Mouse (Mus musculus) neural tube, embryonic 15.5 days (tissue): ENCODE data around the gene Gm49486. TPM values are rescaled to one million over a fixed set of nuclear protein-coding genes. Genes with fewer than 3 reads are reported as not detected.

Experiments used
- ATAC-seq: fragments of 200-750 bp; cut with Nextera tagmentation; 2 replicates; pipeline ENCODE4 v1.8.0; 2017; ENCODE audit warnings: mild to moderate bottlenecking, moderate TSS enrichment, moderate library complexity; ENCODE audit not compliant: low FRiP score
- H3K27ac ChIP-seq: fragments of 300-500 bp; sonication (generic); replicated peaks from 2 replicates; pipeline ENCODE4 v1.5.1; 2015; ENCODE audit warnings: mild to moderate bottlenecking, inconsistent platforms
- H3K27me3 ChIP-seq: fragments of 300-500 bp; sonication (generic); replicated peaks from 2 replicates; pipeline ENCODE4 v1.6.1; 2015; ENCODE audit warnings: inconsistent platforms
- H3K36me3 ChIP-seq: fragments of 300-500 bp; sonication (generic); 2 replicates; pipeline ENCODE4 v1.6.1; 2015; ENCODE audit warnings: inconsistent platforms
- H3K4me1 ChIP-seq: fragments of 300-500 bp; sonication (generic); 2 replicates; pipeline ENCODE4 v1.6.1; 2015; ENCODE audit warnings: inconsistent platforms
- H3K4me2 ChIP-seq: fragments of 300-500 bp; sonication (generic); 2 replicates; pipeline ENCODE4 v1.6.1; 2015; ENCODE audit warnings: inconsistent platforms, mild to moderate bottlenecking, moderate library complexity
- H3K4me3 ChIP-seq: fragments of 300-500 bp; sonication (generic); replicated peaks from 2 replicates; pipeline ENCODE4 v1.5.1; 2015; ENCODE audit warnings: mild to moderate bottlenecking, inconsistent platforms
- H3K9ac ChIP-seq: fragments of 300-500 bp; sonication (generic); replicated peaks from 2 replicates; pipeline ENCODE4 v1.6.1; 2015; ENCODE audit warnings: mild to moderate bottlenecking, inconsistent platforms
- H3K9me3 ChIP-seq: fragments of 300-500 bp; sonication (generic); replicated peaks from 2 replicates; pipeline ENCODE4 v1.6.1; 2016; ENCODE audit warnings: inconsistent platforms
- WGBS: fragments of 180-500 bp; shearing (Covaris S2); methylation state at CpG from one replicate; pipeline ENCODE4 v1.1.7; 2015; ENCODE audit warnings: mixed read lengths; 5-methylcytosine and 5-hydroxymethylcytosine counted together
- polyA plus RNA-seq: library from polyadenylated mRNA; unstranded; fragments of >200 nt; fragmentation: Nextera tagmentation; extraction: Ambion mirVana; gene quantifications from 2 replicates; pipeline ENCODE4 v1.2.1, GENCODE M21; 2015

The Gm49486 gene
- polyA plus RNA-seq = 1.3 and 1.5 TPM in 2 replicates

- under 1% methylated on average over 51 of the region's 51 CpGs for WGBS
- Histone ChIP-seq H3K4me3 (peak within 1 kb of the TSS; percentile 92), H3K27me3 (no peaks in the 10 kb centered on the region), H3K4me1 (peaks cover 24% of the 10 kb centered on the region), H3K9ac (peak within 1 kb of the TSS; percentile 96), H3K4me2 (peak within 1 kb of the TSS; percentile 93), H3K27ac (peak within 1 kb of the TSS; percentile 99), H3K36me3 (peaks cover 22% of the 10 kb centered on the region), H3K9me3 (no peaks in the 10 kb centered on the region)
- ATAC-seq = peak; percentile 92
Measured at GRCm38 (mm10) chr15:79229058-79229821, at the start of gene Gm49486, which contains the start of gene Pick1. TSS of gene Gm49486 (plus strand) at chr15:79229391. TSS of gene Pick1 (plus strand) at chr15:79229173.

- no peaks in the 10 kb centered on the region for H3K9me3 ChIP-seq
- H3K4me2 ChIP-seq = no peak overlapping the region
- no peaks in the 10 kb centered on the region for H3K27me3 ChIP-seq
- 80% methylated on average over 10 of the region's 10 CpGs for WGBS
- no peaks in the 10 kb centered on the region for H3K36me3 ChIP-seq
- H3K27ac ChIP-seq = no peak overlapping the region
- no peaks in the 10 kb centered on the region for H3K4me1 ChIP-seq
- no peak overlapping the region for H3K4me3 ChIP-seq
- ATAC-seq = no peak
- H3K9ac ChIP-seq = no peak overlapping the region
Measured at GRCm38 (mm10) chr15:79185213-79185612, 44.0 kb upstream of the Gm49486 start.

GRCm38 (mm10) chr15:79187819-79188218 lies 41.4 kb upstream of the Gm49486 start:
- Histone ChIP-seq H3K9ac (no peak overlapping the region), H3K27me3 (no peaks in the 10 kb centered on the region), H3K9me3 (no peaks in the 10 kb centered on the region), H3K27ac (no peak overlapping the region), H3K4me1 (peaks cover 7% of the 10 kb centered on the region), H3K4me3 (no peak overlapping the region), H3K4me2 (no peak overlapping the region), H3K36me3 (no peaks in the 10 kb centered on the region)
- ATAC-seq = no peak
- 95% methylated on average over 8 of the region's 8 CpGs for WGBS

DNA sequence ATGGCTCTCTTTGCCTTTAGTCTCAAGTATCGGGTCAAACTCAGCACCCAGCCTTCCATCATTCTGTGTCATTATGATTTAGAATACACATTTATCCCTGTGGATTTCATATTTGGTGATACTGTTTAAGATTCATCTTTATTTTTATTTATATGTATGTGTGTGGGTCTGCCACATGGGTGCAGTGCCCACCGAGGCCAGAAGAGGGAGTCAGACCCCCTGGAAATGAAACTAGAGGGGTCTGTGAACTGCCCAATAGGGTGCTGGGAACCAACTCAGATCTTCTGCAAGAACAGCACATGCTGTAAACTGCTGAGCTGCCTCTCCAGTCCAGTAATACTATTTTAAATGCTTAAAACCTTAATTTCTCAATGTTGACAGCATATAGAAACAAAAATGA lies 37.8 kb upstream of the Gm49486 start:
- 96% methylated on average over 2 of the region's 2 CpGs for WGBS
- no peak for ATAC-seq
- no peaks in the 10 kb centered on the region for H3K36me3 ChIP-seq
- no peak overlapping the region for H3K4me3 ChIP-seq
- H3K9me3 ChIP-seq = no peaks in the 10 kb centered on the region
- H3K27ac ChIP-seq = no peak overlapping the region
- no peaks in the 10 kb centered on the region for H3K27me3 ChIP-seq
- H3K9ac ChIP-seq = no peak overlapping the region
- H3K4me1 ChIP-seq = peaks cover 19% of the 10 kb centered on the region
- H3K4me2 ChIP-seq = no peak overlapping the region

DNA sequence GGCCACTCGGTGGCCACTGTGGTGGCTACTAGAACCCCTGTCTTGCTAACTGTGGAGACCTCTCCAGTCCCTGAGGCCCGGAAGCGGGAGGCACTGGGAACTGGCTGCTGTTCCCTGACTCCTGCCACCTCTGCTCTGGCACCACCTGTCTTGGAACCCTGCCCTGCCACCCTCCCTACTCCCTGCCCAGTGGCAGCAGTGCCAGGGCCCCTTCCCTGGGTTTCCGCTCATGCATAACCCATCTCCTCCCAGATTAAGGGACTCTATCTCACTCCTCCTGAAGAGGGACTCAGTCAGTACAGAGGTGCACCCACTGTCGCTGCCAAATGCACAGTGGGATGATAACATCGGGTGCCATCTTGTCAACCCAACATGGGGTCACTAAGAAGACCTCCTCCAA lies 36.7 kb upstream of the Gm49486 start:
- Histone ChIP-seq H3K4me1 (peaks cover 19% of the 10 kb centered on the region), H3K27ac (peak overlapping the region; percentile 90), H3K4me3 (no peak overlapping the region), H3K9me3 (no peaks in the 10 kb centered on the region), H3K4me2 (peak overlapping the region; percentile 40), H3K9ac (no peak overlapping the region), H3K36me3 (no peaks in the 10 kb centered on the region), H3K27me3 (no peaks in the 10 kb centered on the region)
- peak; percentile 50; the same call in 1 of the 2 replicates for ATAC-seq
- WGBS = 62% methylated on average over 6 of the region's 6 CpGs

DNA sequence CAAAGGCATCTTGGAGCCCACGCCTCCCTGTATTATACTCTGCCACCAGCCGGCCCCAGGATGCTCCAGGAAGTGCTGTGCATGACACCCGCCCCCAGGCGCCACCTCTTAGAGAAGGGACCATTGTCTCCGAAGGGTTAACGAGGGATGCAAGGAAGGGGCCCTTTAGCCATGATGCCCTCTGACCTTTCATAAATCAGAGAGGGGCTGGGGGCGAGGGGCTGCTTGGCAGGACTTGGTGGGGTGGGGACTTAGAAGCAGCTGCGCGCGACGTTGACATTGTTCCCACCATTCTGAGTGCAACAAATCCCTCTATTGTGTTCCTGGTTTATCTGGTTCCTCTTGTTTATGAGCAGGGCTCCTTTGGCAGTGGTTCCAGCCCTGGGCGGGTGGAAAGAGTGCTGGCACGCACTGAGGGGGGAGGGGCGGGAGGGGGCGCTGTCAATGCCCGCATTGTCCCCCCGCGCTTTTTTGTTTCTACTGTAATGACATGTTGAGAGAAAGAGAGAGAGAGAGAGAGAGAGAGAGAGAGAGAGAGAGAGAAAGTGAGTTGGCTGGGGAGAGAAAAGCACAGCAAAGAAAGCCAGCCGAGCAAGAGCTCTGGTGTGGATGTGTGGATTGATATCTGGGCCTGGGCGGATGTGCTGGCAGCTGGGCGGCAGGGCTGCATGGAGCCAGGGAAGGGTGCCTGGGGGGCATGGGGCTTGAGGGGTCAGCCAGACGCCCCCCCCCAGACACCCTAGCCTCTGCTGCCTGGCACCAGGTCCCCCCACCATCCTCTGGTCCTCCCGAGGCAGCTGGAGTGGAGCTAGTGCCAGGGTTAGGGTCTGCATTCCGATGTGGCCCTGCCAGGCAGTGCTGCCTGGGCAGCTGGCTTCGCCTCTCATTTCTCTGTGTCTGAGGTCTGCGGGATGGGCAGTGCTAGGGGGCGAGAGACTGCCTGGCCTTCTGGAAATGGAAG lies 36.0 kb upstream of the Gm49486 start:
- ATAC-seq = peak; percentile 83
- Histone ChIP-seq H3K9ac (0 out of 2 replicates have a peak overlapping the region, but pooled peaks have one; percentile 26), H3K4me3 (no peak overlapping the region), H3K9me3 (no peaks in the 10 kb centered on the region), H3K4me2 (peak overlapping the region; percentile 40), H3K4me1 (peaks cover 19% of the 10 kb centered on the region), H3K27ac (peak overlapping the region; percentile 90), H3K36me3 (no peaks in the 10 kb centered on the region), H3K27me3 (no peaks in the 10 kb centered on the region)
- 15% methylated on average over 27 of the region's 27 CpGs for WGBS

DNA sequence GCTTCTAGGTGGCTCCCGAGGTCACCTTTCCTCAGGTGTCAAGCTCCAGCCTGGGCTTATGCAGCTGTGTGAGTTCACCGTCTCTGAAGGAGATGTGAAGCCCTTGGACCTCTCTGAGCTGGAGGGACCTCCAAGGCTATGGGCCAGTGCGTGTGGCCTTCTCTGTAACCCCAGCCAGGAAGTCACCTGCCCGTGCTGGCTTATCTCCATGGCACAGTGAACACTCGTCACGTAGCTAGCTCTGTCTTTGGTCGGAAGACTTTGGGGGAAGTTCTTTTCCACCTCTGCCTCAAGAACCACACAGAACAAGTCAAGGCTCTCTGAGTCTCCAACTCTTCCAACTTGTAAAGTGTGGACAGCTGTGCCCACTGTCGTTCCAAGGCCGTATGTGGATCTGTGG lies 35.1 kb upstream of the Gm49486 start:
- peaks cover 19% of the 10 kb centered on the region for H3K4me1 ChIP-seq
- no peak for ATAC-seq
- no peak overlapping the region for H3K4me2 ChIP-seq
- no peak overlapping the region for H3K9ac ChIP-seq
- peak overlapping the region; percentile 90 for H3K27ac ChIP-seq
- WGBS = 81% methylated on average over 9 of the region's 9 CpGs
- H3K4me3 ChIP-seq = no peak overlapping the region
- no peaks in the 10 kb centered on the region for H3K27me3 ChIP-seq
- H3K9me3 ChIP-seq = no peaks in the 10 kb centered on the region
- H3K36me3 ChIP-seq = no peaks in the 10 kb centered on the region

- peaks cover 19% of the 10 kb centered on the region for H3K4me1 ChIP-seq
- no peak overlapping the region for H3K27ac ChIP-seq
- ATAC-seq = no peak
- WGBS = 73% methylated on average over 2 of the region's 2 CpGs
- no peak overlapping the region for H3K9ac ChIP-seq
- no peaks in the 10 kb centered on the region for H3K27me3 ChIP-seq
- H3K4me3 ChIP-seq = no peak overlapping the region
- H3K9me3 ChIP-seq = no peaks in the 10 kb centered on the region
- H3K4me2 ChIP-seq = no peak overlapping the region
- no peaks in the 10 kb centered on the region for H3K36me3 ChIP-seq
Measured at GRCm38 (mm10) chr15:79194946-79195345, 34.2 kb upstream of the Gm49486 start.

- Histone ChIP-seq H3K9me3 (no peaks in the 10 kb centered on the region), H3K36me3 (no peaks in the 10 kb centered on the region), H3K4me3 (no peak overlapping the region), H3K4me2 (no peak overlapping the region), H3K27ac (no peak overlapping the region), H3K4me1 (peaks cover 19% of the 10 kb centered on the region), H3K9ac (no peak overlapping the region), H3K27me3 (no peaks in the 10 kb centered on the region)
- ATAC-seq = no peak
- 87% methylated on average over 8 of the region's 8 CpGs for WGBS
Measured at GRCm38 (mm10) chr15:79195492-79195891, 33.7 kb upstream of the Gm49486 start.

GRCm38 (mm10) chr15:79199390-79199976 lies 29.7 kb upstream of the Gm49486 start:
- Histone ChIP-seq H3K4me1 (peaks cover 18% of the 10 kb centered on the region), H3K9ac (no peak overlapping the region), H3K27me3 (no peaks in the 10 kb centered on the region), H3K4me2 (no peak overlapping the region), H3K27ac (no peak overlapping the region), H3K4me3 (no peak overlapping the region), H3K9me3 (no peaks in the 10 kb centered on the region), H3K36me3 (no peaks in the 10 kb centered on the region)
- WGBS = 92% methylated on average over 12 of the region's 12 CpGs
- ATAC-seq = no peak

GRCm38 (mm10) chr15:79201491-79202150 lies 27.6 kb upstream of the Gm49486 start:
- no peak overlapping the region for H3K9ac ChIP-seq
- peak; percentile 58; the same call in 1 of the 2 replicates for ATAC-seq
- 0 out of 2 replicates have a peak overlapping the region, but pooled peaks have one; percentile 9 for H3K27ac ChIP-seq
- WGBS = 7% methylated on average over 13 of the region's 13 CpGs
- no peaks in the 10 kb centered on the region for H3K36me3 ChIP-seq
- no peaks in the 10 kb centered on the region for H3K9me3 ChIP-seq
- H3K4me1 ChIP-seq = peaks cover 18% of the 10 kb centered on the region
- no peaks in the 10 kb centered on the region for H3K27me3 ChIP-seq
- H3K4me2 ChIP-seq = peak overlapping the region; percentile 34; the same call in 1 of the 2 replicates
- no peak overlapping the region for H3K4me3 ChIP-seq
